Mouse (Mus musculus) right cerebral cortex, adult 2 months (tissue): ENCODE results near the gene Aven.
A peak's percentile ranks its signal among the peaks of the same experiment; 100 is the strongest.
"Not testable (repeated sequence)": the region's sequence is repeated elsewhere in the genome, so short reads cannot be mapped to it uniquely, and the experiment has no call there.

ENCODE experiments used
- DNase-seq, 2 experiments: peaks; one replicate each; pipeline ENCODE4 v3.0.0; 2021 to 2022; ENCODE audit warnings: low spot score in 2 of 2

Aven gene

DNA sequence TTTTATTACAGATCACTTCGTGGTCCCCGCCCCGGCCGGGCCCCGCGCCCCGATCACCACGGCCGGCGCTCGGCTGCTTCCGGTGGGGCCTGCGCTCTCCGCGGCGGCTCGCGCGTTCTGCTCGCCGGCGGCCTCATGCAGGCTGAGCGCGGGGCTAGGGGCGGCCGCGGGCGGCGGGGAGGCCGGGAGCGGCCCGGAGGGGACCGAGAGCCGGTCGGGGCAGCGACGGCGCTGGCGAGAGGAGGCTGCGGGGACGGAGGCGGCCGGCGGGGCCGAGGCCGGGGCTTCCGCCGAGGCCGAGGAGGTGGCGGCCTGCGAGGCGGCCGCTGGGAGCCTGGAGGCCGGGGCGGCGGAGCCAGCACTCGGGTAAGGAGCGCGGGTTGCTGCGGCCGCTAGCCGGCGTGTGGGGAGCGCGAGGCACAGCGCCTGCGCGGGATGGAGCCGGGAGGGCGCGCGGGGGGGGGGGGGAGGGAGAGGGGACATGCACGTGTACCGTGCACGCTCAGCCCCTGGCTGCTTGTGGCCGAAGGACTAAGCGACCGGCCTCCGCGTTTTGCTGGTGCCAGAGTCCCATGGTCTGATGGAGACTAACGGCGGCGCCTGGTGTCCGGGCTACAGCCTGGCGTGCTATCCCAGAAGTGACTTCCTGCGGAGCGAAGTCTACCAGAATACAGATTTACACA lies at the start of gene Aven:
TSS of gene Aven (plus strand) at position 109 of the 683 bp plus-strand sequence.
- peak; percentile 70 to 78 for DNase-seq

DNA sequence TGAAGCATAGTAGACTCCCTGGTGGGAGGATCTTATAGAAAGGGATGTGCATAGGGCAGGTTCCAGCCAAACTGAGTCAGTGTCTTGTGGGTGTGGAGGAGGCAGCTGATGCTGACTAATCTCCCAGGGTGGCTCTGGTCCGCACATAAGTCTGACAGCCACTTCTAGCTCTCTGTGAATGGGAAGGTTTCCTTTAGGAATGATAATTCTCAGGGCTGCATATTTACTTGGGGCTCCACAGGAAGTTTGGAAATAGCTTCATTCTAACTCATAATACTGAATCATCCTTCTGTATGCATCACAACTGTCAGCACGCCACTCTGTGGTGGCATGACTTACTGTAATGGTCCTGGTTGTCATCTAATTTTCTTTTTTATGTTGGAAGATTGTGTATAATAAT lies 49.3 kb upstream of the Aven start:
- DNase-seq, result peak; percentile 56 to 59

DNA sequence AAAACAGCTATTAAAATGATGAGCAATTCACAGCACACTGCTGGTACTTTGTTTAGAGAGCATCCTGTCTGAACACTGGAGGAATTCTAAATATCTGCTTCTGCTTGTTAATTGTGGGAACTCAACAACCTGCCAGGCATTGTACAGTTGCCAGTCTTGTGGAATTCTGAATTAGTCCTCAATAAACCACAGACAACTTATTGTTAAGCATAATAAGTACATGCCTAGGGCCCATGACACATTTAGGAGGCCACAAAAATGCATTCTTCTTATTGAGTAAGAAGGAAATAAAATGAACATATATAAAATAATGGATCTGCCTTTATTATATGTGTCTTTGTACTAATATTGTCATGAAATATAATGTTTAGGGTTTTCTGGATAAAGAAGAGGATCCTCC lies 47.3 kb upstream of the Aven start:
- no peak for DNase-seq

DNA sequence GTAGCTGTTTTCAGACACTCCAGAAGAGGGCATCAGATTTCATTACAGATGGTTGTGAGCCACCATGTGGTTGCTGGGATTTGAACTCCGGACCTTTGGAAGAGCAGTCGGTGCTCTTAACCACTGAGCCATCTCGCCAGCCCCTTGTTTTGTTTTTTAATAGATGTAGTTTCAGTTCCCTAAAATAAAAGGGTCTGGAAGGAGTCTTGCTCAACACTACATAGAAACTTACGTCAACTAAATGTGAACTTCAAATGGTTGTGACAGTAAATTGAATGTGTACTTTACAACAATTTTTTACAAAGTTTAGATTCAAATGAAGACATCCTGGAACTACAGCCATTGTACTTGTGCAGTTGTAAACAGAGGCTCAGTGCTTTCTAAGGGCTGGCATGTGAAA lies 44.7 kb upstream of the Aven start:
- not testable (repeated sequence) for DNase-seq

DNA sequence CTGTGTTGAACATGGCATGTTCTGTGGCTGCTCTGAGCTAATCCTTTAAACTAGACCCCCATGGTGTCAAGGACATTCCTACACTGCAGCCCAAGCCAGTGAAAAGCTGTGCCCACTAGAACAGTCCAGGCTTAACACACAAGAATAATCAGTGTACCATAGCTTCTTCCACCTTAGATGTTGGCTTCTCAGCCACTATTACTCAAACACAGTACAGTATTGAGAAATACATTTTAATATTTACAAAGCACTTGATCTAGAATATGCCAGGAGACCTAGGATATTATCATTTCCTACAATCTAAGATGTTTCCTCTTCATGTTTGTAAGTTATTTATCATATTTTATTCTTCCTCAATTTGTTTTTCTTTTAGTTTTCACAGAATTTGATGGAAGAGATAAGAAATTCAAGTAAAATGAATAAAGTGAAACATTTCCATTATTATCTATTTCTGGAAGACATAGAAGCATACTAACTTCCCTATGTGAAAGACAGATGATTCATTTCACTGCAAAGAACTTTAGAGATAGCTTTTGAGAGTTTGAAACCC lies 44.2 kb upstream of the Aven start:
- DNase-seq, result no peak

DNA sequence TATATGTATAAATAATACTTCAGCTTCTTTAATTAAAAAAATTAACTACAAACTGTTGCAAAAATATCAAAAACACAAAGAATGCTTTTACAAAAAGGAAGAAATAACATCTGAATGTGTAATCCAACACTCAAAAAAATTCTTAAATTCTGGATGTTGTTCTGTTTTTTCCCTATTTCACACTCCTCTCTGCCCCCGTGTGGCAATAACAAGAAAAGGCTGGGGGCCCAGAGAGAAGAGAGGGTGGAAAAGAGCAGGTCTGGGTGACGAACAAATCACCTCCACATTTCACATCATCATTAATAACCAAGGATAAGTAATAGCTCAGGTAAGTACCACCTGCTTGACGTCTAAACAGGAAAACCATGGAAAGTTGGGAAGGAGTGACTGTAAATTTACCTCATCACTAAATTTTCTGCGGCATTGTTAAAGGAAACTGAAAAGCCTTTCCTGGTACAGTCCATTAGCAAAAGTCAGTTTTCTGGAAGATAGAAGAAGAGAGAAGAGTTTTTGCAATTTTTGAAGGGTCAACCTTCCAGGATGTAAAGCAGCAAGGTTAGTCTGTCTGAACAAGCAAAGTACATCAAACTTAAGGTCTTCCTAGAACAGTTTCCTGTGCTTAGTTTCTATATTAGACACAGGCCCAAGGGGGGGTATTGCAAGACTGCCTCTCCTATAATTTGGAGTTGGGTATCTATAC lies 43.0 kb upstream of the Aven start:
- DNase-seq, result no peak

DNA sequence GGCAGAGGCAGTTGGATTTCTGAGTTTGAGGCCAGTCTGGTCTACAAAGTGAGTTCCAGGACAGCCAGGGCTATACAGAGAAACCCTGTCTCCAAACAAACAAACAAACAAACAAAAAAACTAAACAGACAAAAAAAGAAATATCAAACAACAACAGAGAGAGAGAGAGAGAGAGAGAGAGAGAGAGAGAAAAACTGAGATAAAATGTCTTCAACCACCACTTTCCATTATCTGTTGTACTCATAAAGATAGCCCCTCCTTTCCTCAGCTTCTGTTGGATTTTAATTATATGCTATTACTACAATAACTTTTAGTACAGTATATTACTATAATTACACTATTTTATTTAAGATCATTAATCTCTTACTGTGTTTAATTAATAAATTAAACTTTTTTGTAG lies 40.3 kb upstream of the Aven start:
- DNase-seq, result not testable (repeated sequence)

DNA sequence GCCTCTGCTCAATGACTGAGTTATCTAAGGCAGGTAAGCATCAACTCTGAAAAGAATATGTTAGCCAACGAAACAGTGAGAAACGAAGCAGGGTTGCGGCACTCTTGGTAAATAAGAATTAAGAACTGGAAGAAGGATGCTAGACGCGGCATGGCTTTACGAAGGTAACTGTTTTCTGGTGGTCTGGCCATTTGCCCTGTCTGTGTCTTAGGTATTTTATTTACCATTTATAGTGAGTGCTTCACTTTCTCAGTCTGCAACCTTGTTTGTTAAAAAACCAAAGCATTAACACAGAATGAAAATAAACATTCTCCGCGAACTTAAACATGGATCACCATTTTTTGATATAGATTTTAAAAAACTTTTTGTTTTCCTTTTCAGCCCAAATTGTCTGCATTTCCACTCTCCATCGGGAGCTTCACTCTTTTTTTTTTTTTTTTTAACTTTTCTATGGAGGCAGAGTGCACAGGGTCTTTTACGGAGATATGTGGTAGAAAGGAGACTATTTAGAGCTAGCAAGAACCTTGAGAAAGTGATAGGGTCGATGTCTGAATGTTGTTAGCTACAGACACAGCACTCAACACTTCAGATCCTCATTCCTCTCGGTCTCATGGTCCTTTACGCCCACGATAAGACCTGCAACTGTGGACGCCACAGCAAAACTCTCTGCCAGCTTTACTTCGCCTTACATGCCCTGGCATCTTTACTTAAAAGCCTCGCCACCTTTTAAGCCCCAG lies 38.5 kb upstream of the Aven start:
- no peak for DNase-seq

DNA sequence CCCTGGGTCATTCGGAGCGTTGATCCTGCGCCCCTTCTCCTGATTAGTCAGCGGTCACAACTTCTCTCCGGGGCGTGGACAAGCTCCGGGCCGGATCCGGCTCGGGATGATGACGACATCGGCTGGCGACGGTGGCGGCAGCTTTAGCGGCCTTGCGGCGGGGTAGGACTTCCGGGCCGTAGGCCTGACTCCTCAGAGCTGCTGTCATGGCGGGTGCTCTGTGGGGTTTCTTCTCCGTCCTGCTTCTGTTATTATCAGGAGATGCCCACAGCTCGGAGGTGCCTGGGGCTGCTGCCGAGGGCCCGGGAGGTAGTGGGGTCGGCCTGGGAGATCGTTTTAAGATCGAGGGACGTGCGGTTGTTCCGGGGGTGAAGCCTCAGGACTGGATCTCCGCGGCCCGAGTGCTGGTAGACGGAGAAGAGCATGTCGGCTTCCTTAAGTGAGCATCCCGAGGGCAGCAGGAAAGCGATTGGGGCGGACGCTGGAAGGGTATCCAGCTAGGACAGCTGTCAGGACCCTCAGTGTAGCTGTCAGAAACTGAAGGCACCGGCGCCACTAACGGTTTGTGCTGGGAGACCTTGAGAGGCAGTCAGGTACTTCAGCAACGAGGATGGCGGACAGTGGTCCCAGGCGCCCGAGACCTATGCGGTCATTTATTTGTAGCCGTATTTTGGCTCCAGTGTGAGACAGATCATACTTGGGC lies 37.8 kb upstream of the Aven start, which contains the start of gene Emc7:
TSS of gene Emc7 (plus strand) at position 136 of the 703 bp plus-strand sequence.
- peak; percentile 96 to 99 for DNase-seq

DNA sequence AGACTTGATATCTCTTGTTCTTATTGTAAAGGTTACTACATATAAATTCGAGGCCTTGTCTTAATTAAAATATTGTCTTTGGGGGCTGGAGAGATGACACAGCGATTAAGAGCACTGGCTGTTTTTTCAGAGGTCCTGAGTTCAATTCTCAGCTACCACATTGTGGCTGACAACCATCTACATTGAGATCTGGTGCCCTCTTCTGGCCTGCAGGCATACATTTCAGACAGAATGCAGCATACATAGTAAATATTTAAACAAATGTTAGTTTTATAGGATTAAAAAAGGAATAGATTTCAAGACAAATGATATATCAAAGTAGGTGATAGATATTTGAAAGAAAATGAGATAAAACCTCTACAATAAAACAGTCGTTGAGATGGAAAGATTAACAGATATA lies 32.2 kb upstream of the Aven start:
- no peak for DNase-seq

DNA sequence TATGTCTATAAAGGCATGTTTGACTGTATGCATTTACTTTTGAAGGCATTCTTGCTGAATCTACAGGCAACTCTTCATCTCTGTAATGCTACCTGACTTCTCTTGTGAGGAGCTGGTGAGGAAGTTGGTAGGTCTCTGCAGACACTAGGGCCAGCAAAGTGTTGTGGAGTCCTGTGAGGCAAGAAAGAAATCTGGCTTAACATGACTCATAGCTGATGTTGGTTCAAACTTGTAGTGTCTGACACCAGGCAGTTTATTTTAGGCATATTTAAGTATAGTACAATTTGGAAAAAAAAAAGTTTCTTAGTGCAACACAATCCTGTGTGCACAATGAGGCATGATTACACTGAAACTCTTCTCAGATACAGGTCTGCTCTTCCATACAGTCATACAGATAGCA lies 23.2 kb upstream of the Aven start:
- no peak for DNase-seq

DNA sequence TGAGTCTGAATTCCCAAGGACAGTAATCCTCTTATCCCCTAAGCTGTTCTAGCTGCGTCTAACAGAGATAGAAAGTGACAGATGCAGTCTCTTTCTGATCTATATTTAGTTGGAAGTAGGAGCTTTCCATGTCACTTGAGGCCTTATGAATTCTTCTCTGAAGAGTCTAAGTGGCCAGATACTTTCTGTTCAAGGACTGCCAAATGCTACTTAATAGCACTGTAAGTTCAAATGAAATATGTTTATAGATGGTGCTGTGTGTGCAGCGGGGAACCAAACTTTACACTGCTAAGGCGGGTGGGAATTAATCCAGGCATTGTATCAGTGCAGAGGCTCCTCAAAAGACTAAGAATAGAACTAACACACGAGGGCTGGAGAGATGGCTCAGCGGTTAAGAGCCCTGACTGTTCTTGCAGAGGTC lies 21.8 kb upstream of the Aven start:
- DNase-seq, result no peak

DNA sequence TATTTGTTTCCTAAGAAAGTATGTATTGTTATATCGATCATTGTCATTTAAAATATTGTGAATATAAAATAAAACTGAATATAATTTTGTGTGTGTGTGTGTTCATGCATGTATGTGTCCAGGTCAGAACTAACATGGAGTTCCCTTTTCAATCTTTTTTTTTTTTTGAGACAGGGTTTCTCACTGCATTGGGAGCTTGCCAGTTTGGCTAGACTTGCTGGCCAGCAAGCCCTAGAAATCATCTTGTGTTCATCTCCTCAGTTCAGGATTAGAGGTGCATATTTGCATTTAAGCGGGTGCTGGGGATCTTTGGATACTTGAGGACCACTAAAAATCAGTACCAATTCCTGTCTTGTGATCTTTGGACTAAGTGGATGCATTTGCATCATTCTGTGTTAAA lies 20.7 kb upstream of the Aven start:
- no peak for DNase-seq

DNA sequence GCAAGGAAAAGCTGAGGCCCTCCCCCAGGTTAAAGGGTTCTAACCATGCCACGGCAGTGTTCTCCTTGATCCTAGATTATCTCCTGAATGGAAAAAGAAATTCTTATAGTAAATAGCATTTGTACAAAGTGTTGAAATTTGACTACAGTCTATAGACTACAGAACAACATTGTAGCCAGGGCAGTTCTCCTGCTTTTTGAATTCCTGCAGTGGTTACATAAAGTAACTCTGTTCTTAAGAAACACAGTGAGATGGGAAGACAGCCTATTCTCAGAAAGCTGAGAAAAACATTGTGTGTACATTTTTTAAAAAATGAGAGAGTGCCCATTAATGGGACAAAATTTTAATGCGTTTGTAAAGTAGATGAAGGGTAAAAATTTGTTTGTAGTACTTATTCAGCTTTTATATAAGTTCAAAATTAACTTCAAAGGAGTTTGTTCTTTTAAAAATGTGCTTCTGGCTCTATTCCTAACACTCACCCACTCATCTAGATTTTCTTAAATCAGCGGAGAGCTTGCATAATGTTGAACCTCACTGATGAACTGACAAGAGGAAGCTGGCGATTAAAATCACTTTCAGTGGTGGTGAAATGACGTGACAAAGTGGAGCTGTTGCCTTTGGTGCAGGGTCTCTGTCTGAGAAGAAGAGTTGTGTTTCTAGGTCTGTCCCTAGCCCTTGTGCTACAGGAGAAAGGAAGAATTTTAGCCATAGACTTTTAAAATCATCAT lies 17.6 kb upstream of the Aven start:
- DNase-seq, result peak in 1 of 2 experiments; percentile 28

DNA sequence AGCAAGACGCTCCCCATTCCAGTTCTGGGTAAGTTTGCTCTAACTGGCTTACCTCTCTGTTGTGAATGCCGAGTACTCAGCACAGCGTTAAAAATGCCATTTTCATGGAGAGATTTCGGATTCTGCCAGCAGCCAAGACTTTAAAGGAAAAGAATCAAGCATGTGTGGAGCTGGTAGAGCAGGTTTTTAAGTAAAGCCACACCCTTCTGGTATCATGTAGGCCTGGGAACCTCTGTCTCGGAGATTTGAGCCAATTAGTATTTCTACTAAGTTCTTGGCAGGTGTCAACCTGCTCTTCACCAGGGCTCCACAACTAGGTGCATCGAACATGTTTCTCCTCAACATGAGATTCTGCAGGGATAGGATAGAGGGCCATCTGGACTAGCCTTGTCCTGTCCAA lies 16.2 kb upstream of the Aven start:
- DNase-seq, result no peak

DNA sequence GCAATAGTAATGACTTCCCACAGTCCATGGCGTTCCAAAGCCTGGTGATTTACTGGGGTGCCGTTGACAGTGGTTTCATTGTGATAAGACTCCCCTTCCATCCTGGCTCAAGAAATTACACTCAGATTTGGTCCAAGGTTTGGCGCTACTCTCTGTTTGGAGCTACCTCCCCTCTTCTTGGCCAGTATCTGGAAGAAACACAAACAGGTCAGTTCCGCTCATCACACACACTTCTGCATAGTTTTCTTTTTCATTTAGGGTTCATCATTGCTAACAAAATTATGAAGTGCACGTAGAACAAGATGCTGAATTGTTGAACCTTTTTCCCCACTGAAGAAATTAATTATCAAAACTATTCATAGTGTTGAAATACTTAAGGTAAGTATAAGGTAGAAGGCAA lies 12.1 kb upstream of the Aven start, which contains the start of gene Chrm5:
TSS of gene Chrm5 (minus strand) at position 101 of the 400 bp plus-strand sequence.
- no peak for DNase-seq

DNA sequence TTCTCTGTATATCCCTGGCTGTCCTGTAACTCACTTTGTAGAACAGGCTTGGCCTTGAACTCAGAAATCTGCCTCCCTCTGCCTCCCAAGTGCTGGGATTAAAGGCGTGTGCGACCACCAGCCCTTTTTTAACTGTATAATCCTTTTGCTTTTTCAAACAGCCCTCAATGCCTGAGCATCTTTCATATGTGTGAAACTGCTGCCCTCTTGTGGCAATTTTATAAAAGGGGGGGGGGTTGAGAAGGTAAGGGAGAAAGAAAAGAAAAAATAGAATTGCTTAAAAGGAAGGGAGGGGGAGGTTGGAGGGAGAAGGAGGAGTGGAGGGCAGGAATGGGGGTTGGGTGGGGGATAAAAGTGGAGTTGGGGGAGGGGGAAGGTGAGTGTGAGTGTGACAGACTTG lies 11.2 kb upstream of the Aven start:
- no peak for DNase-seq

DNA sequence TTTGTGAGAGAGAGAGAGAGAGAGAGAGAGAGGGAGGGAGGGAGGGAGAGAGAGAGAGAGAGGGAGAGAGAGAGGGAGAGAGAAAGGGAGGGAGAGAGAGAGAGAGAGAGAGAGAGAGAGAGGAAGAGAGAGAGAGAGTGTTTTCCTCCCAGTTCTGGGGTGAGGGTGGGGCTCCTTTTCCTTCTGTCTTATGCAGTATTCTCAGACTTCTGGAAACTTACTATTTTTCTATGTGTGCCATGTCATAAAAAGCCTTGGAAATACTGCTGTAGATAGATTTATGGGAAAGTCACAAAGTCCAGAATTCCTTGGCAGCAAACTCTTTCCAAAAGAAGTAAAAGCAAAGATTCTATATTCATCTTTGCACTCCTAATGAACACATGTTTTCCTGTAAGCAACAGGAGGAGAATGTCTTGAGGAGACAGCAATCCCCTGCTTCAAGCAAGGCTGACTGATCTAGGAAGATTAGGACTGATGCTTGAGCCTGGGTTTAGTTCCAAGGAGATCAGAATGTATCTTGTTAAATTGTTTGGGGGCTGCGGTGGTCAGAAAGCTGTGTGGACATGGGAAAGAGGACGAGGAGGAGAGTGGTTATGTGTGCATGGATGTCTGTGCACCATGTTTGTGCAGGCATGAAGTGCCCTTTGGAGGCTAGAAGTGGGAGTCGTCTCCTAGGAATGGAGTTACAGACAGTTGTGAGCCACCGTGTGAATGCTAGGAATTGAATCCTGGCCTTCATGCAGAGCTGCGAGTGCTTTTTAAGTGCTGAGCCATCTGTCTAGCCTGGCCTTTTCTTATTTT lies 10.0 kb upstream of the Aven start:
- peak in 1 of 2 experiments; percentile 26 for DNase-seq

DNA sequence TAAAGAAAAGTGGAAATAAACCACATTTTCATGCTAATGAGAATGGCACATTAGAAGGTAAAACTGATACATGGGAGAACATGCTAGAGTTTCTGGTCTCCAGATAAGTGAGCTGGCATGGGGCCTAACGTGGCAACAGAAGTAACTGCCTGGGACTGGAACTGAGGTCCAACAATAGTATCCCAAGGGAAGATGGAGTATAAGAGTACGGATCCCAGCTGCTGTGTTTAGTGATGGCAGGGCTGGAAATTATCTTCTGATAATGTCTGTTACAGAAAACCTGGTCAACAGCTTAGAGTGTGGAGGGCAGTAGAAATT lies 9.5 kb upstream of the Aven start:
- DNase-seq, result no peak

DNA sequence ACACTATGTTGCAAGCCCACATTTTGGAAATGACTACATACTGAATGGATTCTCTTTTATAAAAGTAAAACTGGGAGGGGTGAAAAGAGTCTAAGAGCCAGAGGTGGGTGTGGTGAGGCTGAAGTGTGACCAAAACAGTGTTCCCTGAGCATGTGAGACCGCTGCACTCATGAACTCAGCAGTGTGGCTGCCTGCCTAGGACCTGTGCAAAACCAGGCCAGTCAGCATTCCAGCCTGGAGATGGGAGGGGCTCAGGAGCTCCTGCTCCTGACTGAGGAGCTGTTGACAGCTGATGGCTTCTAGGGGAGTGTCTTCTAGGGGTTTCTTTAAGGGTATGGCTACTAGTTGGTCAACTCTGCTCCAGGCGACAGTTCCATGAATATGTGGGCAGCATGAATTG lies 7.9 kb upstream of the Aven start:
- DNase-seq, result no peak
